ENCODE assay signal across 8 mouse cellular contexts in genomic region chr13:119836324-119836811, GRCm38 (mm10). TPM values are rescaled to one million over a fixed set of nuclear protein-coding genes. Genes with fewer than 3 reads are reported as not detected.
DNase-seq lines count a peak whose midpoint lies in the region; ATAC-seq and TF ChIP-seq lines count a peak whose summit lies in the region.
"Not testable (repeated sequence)": the region's sequence is repeated elsewhere in the genome, so short reads cannot be mapped to it uniquely, and the experiment has no call there.

No protein-coding gene starts in this region.

- H3K4me2 ChIP-seq in forebrain, embryonic 14.5 days (ENCODE audit: low read length), result peak overlapping the region; percentile 40
- H3K4me2 ChIP-seq in kidney, embryonic 14.5 days (replicated peaks; ENCODE audit: low read depth, low read length), result peak overlapping the region; percentile 19; the same call in 1 of the 2 replicates
- H3K4me2 ChIP-seq in liver, embryonic 14.5 days (ENCODE audit: low read depth), result peak overlapping the region; percentile 18; the same call in 1 of the 2 replicates
- peak overlapping the region; percentile 47 for H3K4me2 ChIP-seq in midbrain, embryonic 13.5 days (replicated peaks)

- peak overlapping the region; percentile 15; the same call in 1 of the 2 replicates for H3K4me3 ChIP-seq in forebrain, embryonic 14.5 days (ENCODE audit: low read depth, low read length)
- not testable (repeated sequence) for H3K4me3 ChIP-seq in kidney, embryonic 14.5 days (ENCODE audit: low read length)
- H3K4me3 ChIP-seq in liver, embryonic 14.5 days (ENCODE audit: insufficient read depth in 1 of 2, low read depth in 2 of 2, low read length in 2 of 2), result peak overlapping the region in 1 of 2 experiments; percentile 17; a peak in 1 of 4 replicates
- peak overlapping the region; percentile 28 for H3K4me3 ChIP-seq in midbrain, embryonic 13.5 days (replicated peaks)
- H3K4me3 ChIP-seq in small intestine, adult 2 months (ENCODE audit: low read depth, low read length), result peak overlapping the region; percentile 63

- H3K27me3 ChIP-seq in Patski; forebrain, embryonic 14.5 days (replicated peaks; ENCODE audit: control insufficient read depth, insufficient read depth, low read length); kidney, embryonic 14.5 days (ENCODE audit: control insufficient read depth, insufficient read depth, low read length); liver, embryonic 14.5 days (ENCODE audit: control insufficient read depth, insufficient read depth, low read length); small intestine, adult 2 months (ENCODE audit: control insufficient read depth, insufficient read depth, low read length): not testable (repeated sequence)
- H3K27me3 ChIP-seq in midbrain, embryonic 13.5 days, result peaks cover 11% of the 10 kb centered on the region; the same call in 1 of the 2 replicates

- not testable (repeated sequence) for H3K36me3 ChIP-seq in forebrain, embryonic 14.5 days (ENCODE audit: control insufficient read depth, insufficient read depth, low read length); kidney, embryonic 14.5 days (ENCODE audit: control insufficient read depth, insufficient read depth, low read length); liver, embryonic 14.5 days (replicated peaks; ENCODE audit: control insufficient read depth, insufficient read depth, low read depth); midbrain, embryonic 13.5 days; small intestine, adult 2 months (ENCODE audit: control insufficient read depth, insufficient read depth, low read length)

- peak; percentile 32 for ATAC-seq in Patski
- peak; percentile 81 for ATAC-seq in forebrain, embryonic 14.5 days
- peak; percentile 76 for ATAC-seq in kidney, embryonic 14.5 days (ENCODE audit: low FRiP score, low TSS enrichment)
- ATAC-seq in liver, embryonic 14.5 days (ENCODE audit: insufficient read depth), result peak; percentile 31
- ATAC-seq in midbrain, embryonic 13.5 days, result peak; percentile 86

- not testable (repeated sequence) for H3K9ac ChIP-seq in forebrain, embryonic 14.5 days (ENCODE audit: low read length); kidney, embryonic 14.5 days (ENCODE audit: low read depth, low read length); liver, embryonic 14.5 days (replicated peaks); midbrain, embryonic 13.5 days (replicated peaks)

- not testable (repeated sequence) for H3K9me3 ChIP-seq in forebrain, embryonic 14.5 days (replicated peaks; ENCODE audit: control insufficient read depth, low read length); kidney, embryonic 14.5 days (ENCODE audit: control insufficient read depth, low read length); liver, embryonic 14.5 days (ENCODE audit: control insufficient read depth, low read length); midbrain, embryonic 13.5 days

- intact Hi-C loops in heart, postnatal 10 days (cut with DNase I), result not testable (repeated sequence)

- in situ Hi-C loops in Patski (cut with MboI; ENCODE audit: low pct_unique_long_range_greater_than_20kb), result not testable (repeated sequence)

- CTCF ChIA-PET in Patski (lab: Charles Lee), result not testable (repeated sequence)

- not testable (repeated sequence) for H3K27ac ChIP-seq in forebrain, embryonic 14.5 days (ENCODE audit: low read depth, low read length); kidney, embryonic 14.5 days (ENCODE audit: low read depth, low read length); liver, embryonic 14.5 days; midbrain, embryonic 13.5 days; small intestine, adult 2 months (ENCODE audit: insufficient read depth, low read depth, low read length)

- POLR2A ChIA-PET in Patski (lab: Charles Lee), result not testable (repeated sequence)

- TF ChIP-seq EP300 in liver, embryonic 14.5 days (IDR thresholded peaks at IDR 0.05; ENCODE audit: low read depth), result not testable (repeated sequence)

- 10% methylated on average over 20 of the region's 23 CpGs for WGBS in forebrain, embryonic 14.5 days
- WGBS in kidney, embryonic 14.5 days, result 16% methylated on average over 17 of the region's 23 CpGs
- 10% methylated on average over 20 of the region's 23 CpGs for WGBS in liver, embryonic 14.5 days (ENCODE audit: insufficient replicate concordance)
- WGBS in midbrain, embryonic 13.5 days, result 14% methylated on average over 23 of the region's 23 CpGs
- WGBS in small intestine, adult 2 months, result 10% methylated on average over 23 of the region's 23 CpGs

- peak; percentile 42 for TF ChIP-seq CTCF in Patski (IDR thresholded peaks at IDR 0.05)
- TF ChIP-seq CTCF in liver, embryonic 14.5 days (IDR thresholded peaks at IDR 0.05; ENCODE audit: low read depth), result peak; percentile 29; the same call in 1 of the 2 replicates
- TF ChIP-seq CTCF in small intestine, adult 2 months (IDR thresholded peaks at IDR 0.05; ENCODE audit: extremely low read depth, insufficient read length, insufficient replicate concordance, low read depth, low read length), result peak; percentile 30; the same call in 1 of the 2 replicates

- TF ChIP-seq POLR2A in small intestine, adult 2 months (IDR thresholded peaks at IDR 0.05; ENCODE audit: low read depth, low read length), result not testable (repeated sequence)

- H3K4me1 ChIP-seq in forebrain, embryonic 14.5 days (ENCODE audit: control insufficient read depth, insufficient read depth, low read length); kidney, embryonic 14.5 days (ENCODE audit: control insufficient read depth, insufficient read depth, low read length); liver, embryonic 14.5 days (replicated peaks; ENCODE audit: control insufficient read depth in 2 of 2, insufficient read depth in 2 of 2, low read length in 1 of 2); midbrain, embryonic 13.5 days (replicated peaks); small intestine, adult 2 months (ENCODE audit: control insufficient read depth, insufficient read depth, insufficient read length, low read length): not testable (repeated sequence)

- not testable (repeated sequence) for DNase-seq in Patski (ENCODE audit: low read depth, low spot score); liver, embryonic 14.5 days (ENCODE audit: low read depth in 3 of 3, low spot score in 3 of 3)
- peak; percentile 54 for DNase-seq in cerebellum, adult 9-11 months
- DNase-seq in forebrain, embryonic 14.5 days (ENCODE audit: low spot score), result peak; percentile 23
- DNase-seq in heart, postnatal 10 days, result peak; percentile 15

RNA-seq across cellular contexts. Expression of gene D13Ertd608e, which starts 0.6 kb away (rescaled TPM):
- not detected for polyA plus RNA-seq in Patski (2021)
- polyA plus RNA-seq in forebrain, embryonic 14.5 days (2014; fragmentation: Nextera tagmentation; extraction: Ambion mirVana), result not detected in 2 replicates
- not detected for total RNA-seq in heart, postnatal 10 days (2021)
- polyA plus RNA-seq in kidney, embryonic 14.5 days (2014; fragmentation: Nextera tagmentation; extraction: Ambion mirVana), result not detected in 2 replicates
- polyA plus RNA-seq in liver, embryonic 14.5 days (2012; rRNA removed), result not detected in 2 replicates
- not detected in 2 replicates for polyA plus RNA-seq in liver, embryonic 14.5 days (2014; fragmentation: Nextera tagmentation; extraction: Ambion mirVana)
- polyA plus RNA-seq in midbrain, embryonic 13.5 days (2015; fragmentation: Nextera tagmentation; extraction: Ambion mirVana), result not detected in 2 replicates
- polyA plus RNA-seq in small intestine, adult 2 months (2012; rRNA removed), result not detected in 2 replicates

RNA-seq across cellular contexts. Expression of gene AF067063, which starts 6.4 kb away (rescaled TPM):
- polyA plus RNA-seq in Patski (2021), result not detected
- polyA plus RNA-seq in forebrain, embryonic 14.5 days (2014; fragmentation: Nextera tagmentation; extraction: Ambion mirVana), result not detected in 2 replicates
- not detected for total RNA-seq in heart, postnatal 10 days (2021)
- polyA plus RNA-seq in kidney, embryonic 14.5 days (2014; fragmentation: Nextera tagmentation; extraction: Ambion mirVana), result not detected in 2 replicates
- polyA plus RNA-seq in liver, embryonic 14.5 days (2012; rRNA removed), result not detected in 2 replicates
- polyA plus RNA-seq in liver, embryonic 14.5 days (2014; fragmentation: Nextera tagmentation; extraction: Ambion mirVana), result not detected in 2 replicates
- polyA plus RNA-seq in midbrain, embryonic 13.5 days (2015; fragmentation: Nextera tagmentation; extraction: Ambion mirVana), result not detected in 2 replicates
- polyA plus RNA-seq in small intestine, adult 2 months (2012; rRNA removed), result not detected in 2 replicates

RNA-seq across cellular contexts. Expression of gene Zfp131, which starts 45.7 kb away (rescaled TPM):
- polyA plus RNA-seq in Patski (2021), result 33.8 TPM
- polyA plus RNA-seq in forebrain, embryonic 14.5 days (2014; fragmentation: Nextera tagmentation; extraction: Ambion mirVana), result 41.7 and 44.5 TPM in 2 replicates
- total RNA-seq in heart, postnatal 10 days (2021), result 10 to 100 TPM; 26.1 to 26.5 TPM
- 41.7 and 43.8 TPM in 2 replicates for polyA plus RNA-seq in kidney, embryonic 14.5 days (2014; fragmentation: Nextera tagmentation; extraction: Ambion mirVana)
- polyA plus RNA-seq in liver, embryonic 14.5 days (2012; rRNA removed), result 5.4 and 9.4 TPM in 2 replicates
- polyA plus RNA-seq in liver, embryonic 14.5 days (2014; fragmentation: Nextera tagmentation; extraction: Ambion mirVana), result 11.7 and 13.9 TPM in 2 replicates
- 42.8 and 43.8 TPM in 2 replicates for polyA plus RNA-seq in midbrain, embryonic 13.5 days (2015; fragmentation: Nextera tagmentation; extraction: Ambion mirVana)
- polyA plus RNA-seq in small intestine, adult 2 months (2012; rRNA removed), result 1.6 and 3.6 TPM in 2 replicates

RNA-seq across cellular contexts. Expression of gene Tcstv1, which starts 58.2 kb away (rescaled TPM):
- polyA plus RNA-seq in Patski (2021), result not detected
- polyA plus RNA-seq in forebrain, embryonic 14.5 days (2014; fragmentation: Nextera tagmentation; extraction: Ambion mirVana), result not detected in 2 replicates
- total RNA-seq in heart, postnatal 10 days (2021), result not detected
- not detected in 2 replicates for polyA plus RNA-seq in kidney, embryonic 14.5 days (2014; fragmentation: Nextera tagmentation; extraction: Ambion mirVana)
- polyA plus RNA-seq in liver, embryonic 14.5 days (2012; rRNA removed), result not detected in 2 replicates
- polyA plus RNA-seq in liver, embryonic 14.5 days (2014; fragmentation: Nextera tagmentation; extraction: Ambion mirVana), result not detected in 2 replicates
- not detected in 2 replicates for polyA plus RNA-seq in midbrain, embryonic 13.5 days (2015; fragmentation: Nextera tagmentation; extraction: Ambion mirVana)
- not detected in 2 replicates for polyA plus RNA-seq in small intestine, adult 2 months (2012; rRNA removed)

Comparison
In these comparisons a context has a peak if more than half of its experiments do, and no peak if none do; other contexts are left out.
1. ATAC-seq: peak in every context shown above with its lines; median percentile 86 in midbrain, embryonic 13.5 days; 81 in forebrain, embryonic 14.5 days; 76 in kidney, embryonic 14.5 days; 32 in Patski; 31 in liver, embryonic 14.5 days.